Mouse (Mus musculus): ENCODE measurements around the gene Map1s. TPM values are rescaled to one million over a fixed set of nuclear protein-coding genes. Genes with fewer than 3 reads are reported as not detected.

The Map1s gene
- polyA plus RNA-seq, 1 experiment from 2014 or later = 61.4 TPM

GRCm38 (mm10) chr8:70905463-70905830, 285 bp upstream of the Map1s start:
- Histone ChIP-seq H3K27ac (peak overlapping the region; percentile 89; the same call in 1 of the 2 replicates), H3K27me3 (peaks cover 28% of the 10 kb centered on the region), H3K4me2 (peak overlapping the region; percentile 94), H3K9ac (peak overlapping the region; percentile 94), H3K4me1 (peaks cover 22% of the 10 kb centered on the region), H3K36me3 (replicated peaks) (no peaks in the 10 kb centered on the region; the same call in 1 of the 2 replicates), H3K9me3 (no peaks in the 10 kb centered on the region), H3K4me3 (replicated peaks) (peak overlapping the region; percentile 92)
- 18% methylated on average over 8 of the region's 8 CpGs for WGBS
- ATAC-seq (ENCODE audit: low FRiP score) = peak; percentile 42

DNA sequence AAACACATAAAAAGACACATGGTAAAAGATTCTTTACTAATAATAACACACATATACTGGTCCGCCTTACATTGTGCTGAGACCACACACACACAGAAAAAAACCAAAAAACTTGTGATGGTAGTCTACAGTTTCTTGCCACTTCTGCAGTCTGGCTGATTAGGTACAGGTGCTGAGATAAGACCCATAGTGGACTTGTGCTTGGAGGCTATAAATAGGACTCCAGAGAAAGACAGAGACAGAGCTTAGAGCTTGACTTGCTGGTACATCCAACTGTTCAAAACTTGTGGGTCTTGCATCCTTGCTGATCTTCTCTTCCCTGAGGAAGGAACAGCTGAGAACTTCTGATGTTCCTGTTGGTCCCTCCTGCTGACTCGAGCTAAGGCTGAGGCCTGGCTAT, 1.8 kb downstream of the Map1s start:
- Histone ChIP-seq H3K9ac (no peak overlapping the region), H3K27ac (no peak overlapping the region), H3K4me1 (peaks cover 22% of the 10 kb centered on the region), H3K36me3 (replicated peaks) (peaks cover 20% of the 10 kb centered on the region), H3K9me3 (no peaks in the 10 kb centered on the region), H3K4me2 (no peak overlapping the region), H3K27me3 (peaks cover 21% of the 10 kb centered on the region), H3K4me3 (replicated peaks) (no peak overlapping the region)
- 99% methylated on average over 2 of the region's 2 CpGs for WGBS
- no peak for ATAC-seq (ENCODE audit: low FRiP score)

DNA sequence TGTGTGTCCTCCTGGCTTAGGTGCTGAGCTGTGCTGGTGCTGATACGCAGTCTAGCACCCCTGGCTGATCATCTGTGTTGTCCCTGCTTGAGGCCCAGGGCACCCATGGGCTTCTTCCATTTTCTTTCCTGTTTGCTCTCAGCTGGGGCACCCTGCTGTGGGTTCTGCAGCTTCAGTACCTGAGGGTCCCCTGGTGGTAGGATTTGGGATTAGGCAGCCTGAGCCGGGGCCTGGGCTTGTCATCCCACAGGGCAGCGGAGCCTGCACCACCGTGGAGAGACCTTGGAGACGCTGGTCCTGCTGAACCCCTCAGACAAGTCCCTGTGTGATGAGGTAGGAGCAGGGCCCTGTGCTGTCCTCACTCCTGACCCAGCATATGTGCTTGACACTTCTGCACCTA, 5.9 kb downstream of the Map1s start:
- Histone ChIP-seq H3K27ac (no peak overlapping the region), H3K4me2 (no peak overlapping the region), H3K36me3 (replicated peaks) (peaks cover 61% of the 10 kb centered on the region), H3K9me3 (no peaks in the 10 kb centered on the region), H3K4me1 (peaks cover 12% of the 10 kb centered on the region), H3K4me3 (replicated peaks) (no peak overlapping the region), H3K27me3 (no peaks in the 10 kb centered on the region), H3K9ac (no peak overlapping the region)
- no peak for ATAC-seq (ENCODE audit: low FRiP score)
- WGBS = 72% methylated on average over 5 of the region's 5 CpGs

GRCm38 (mm10) chr8:70912955-70913354, 7.2 kb downstream of the Map1s start:
- ATAC-seq (ENCODE audit: low FRiP score) = no peak
- whole genome bisulfite sequencing = 94% methylated on average over 30 of the region's 30 CpGs
- Histone ChIP-seq H3K27ac (no peak overlapping the region), H3K4me2 (no peak overlapping the region), H3K27me3 (no peaks in the 10 kb centered on the region), H3K36me3 (replicated peaks) (peaks cover 74% of the 10 kb centered on the region), H3K9me3 (no peaks in the 10 kb centered on the region), H3K4me1 (peaks cover 1% of the 10 kb centered on the region; the same call in 1 of the 2 replicates), H3K9ac (no peak overlapping the region), H3K4me3 (replicated peaks) (no peak overlapping the region)

DNA sequence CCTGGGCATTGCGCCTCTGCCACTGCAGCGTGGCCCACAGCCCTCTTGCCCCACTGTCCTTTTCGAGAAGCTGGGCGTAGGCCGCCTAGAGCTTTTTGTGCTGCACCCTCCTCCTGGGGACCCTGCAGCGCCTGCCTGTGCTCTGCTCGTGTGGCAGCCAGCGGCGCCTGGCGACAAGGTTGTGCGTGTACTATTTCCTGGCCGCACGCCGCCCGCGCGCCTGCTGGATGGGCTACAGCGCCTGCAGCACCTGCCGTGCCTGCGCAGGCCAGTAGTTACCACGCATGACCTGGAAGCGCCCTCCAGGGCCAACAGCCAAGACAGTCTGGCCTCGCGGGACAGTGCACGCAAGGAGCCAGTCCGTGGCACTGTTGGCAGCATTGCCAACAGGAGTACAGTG, 7.8 kb downstream of the Map1s start:
- no peak overlapping the region for H3K4me3 ChIP-seq (replicated peaks)
- H3K27ac ChIP-seq = no peak overlapping the region
- no peak overlapping the region for H3K4me2 ChIP-seq
- H3K9ac ChIP-seq = no peak overlapping the region
- H3K36me3 ChIP-seq (replicated peaks) = peaks cover 79% of the 10 kb centered on the region
- WGBS = 94% methylated on average over 26 of the region's 26 CpGs
- no peaks in the 10 kb centered on the region for H3K9me3 ChIP-seq
- H3K27me3 ChIP-seq = no peaks in the 10 kb centered on the region
- no peak for ATAC-seq (ENCODE audit: low FRiP score)
- no peaks in the 10 kb centered on the region for H3K4me1 ChIP-seq

DNA sequence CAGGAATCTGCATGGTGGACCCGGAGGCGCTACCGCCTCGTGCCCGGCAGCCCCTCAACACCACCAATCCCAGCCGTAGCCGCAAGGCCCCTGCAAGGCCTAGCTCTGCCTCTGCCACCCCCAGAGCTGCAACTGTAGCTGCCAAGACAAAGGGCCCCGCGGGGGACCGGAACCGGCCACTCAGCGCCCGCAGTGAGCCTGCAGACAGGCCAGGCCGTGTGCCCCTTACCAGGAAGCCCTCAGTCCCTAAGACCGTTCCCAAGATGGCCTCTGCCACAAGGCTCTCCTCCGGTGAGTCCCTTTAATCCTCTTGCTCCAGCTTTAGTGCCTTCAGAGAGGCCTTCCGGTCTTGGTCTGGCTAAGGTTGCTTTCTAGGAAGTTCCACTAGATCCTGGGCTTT, 9.0 kb downstream of the Map1s start:
- H3K4me3 ChIP-seq (replicated peaks) = no peak overlapping the region
- WGBS = 96% methylated on average over 17 of the region's 17 CpGs
- ATAC-seq (ENCODE audit: low FRiP score) = no peak
- H3K4me2 ChIP-seq = no peak overlapping the region
- H3K9me3 ChIP-seq = no peaks in the 10 kb centered on the region
- no peak overlapping the region for H3K27ac ChIP-seq
- H3K36me3 ChIP-seq (replicated peaks) = peaks cover 90% of the 10 kb centered on the region
- H3K27me3 ChIP-seq = no peaks in the 10 kb centered on the region
- no peak overlapping the region for H3K9ac ChIP-seq
- no peaks in the 10 kb centered on the region for H3K4me1 ChIP-seq

- H3K36me3 ChIP-seq (replicated peaks) = peaks cover 52% of the 10 kb centered on the region
- no peak for ATAC-seq (ENCODE audit: low FRiP score)
These were observed 14.6 kb downstream of the Map1s start for GRCm38 (mm10) chr8:70920049-70920922.

GRCm38 (mm10) chr8:70924151-70924550, 18.4 kb downstream of the Map1s start:
- Histone ChIP-seq H3K9me3 (no peaks in the 10 kb centered on the region), H3K9ac (no peak overlapping the region), H3K27me3 (no peaks in the 10 kb centered on the region), H3K4me1 (no peaks in the 10 kb centered on the region), H3K4me3 (replicated peaks) (no peak overlapping the region), H3K27ac (no peak overlapping the region), H3K36me3 (replicated peaks) (peaks cover 15% of the 10 kb centered on the region), H3K4me2 (no peak overlapping the region)
- WGBS = 92% methylated on average over 4 of the region's 4 CpGs
- ATAC-seq (ENCODE audit: low FRiP score) = no peak

More at GRCm38 (mm10) chr8:70920049-70920922, 14.6 kb downstream of the Map1s start:
- no peak overlapping the region for H3K27ac ChIP-seq
- no peaks in the 10 kb centered on the region for H3K27me3 ChIP-seq
- H3K4me2 ChIP-seq = no peak overlapping the region
- H3K4me1 ChIP-seq = no peaks in the 10 kb centered on the region
- H3K9me3 ChIP-seq = no peaks in the 10 kb centered on the region
- 87% methylated on average over 9 of the region's 9 CpGs for WGBS
- H3K9ac ChIP-seq = no peak overlapping the region
- no peak overlapping the region for H3K4me3 ChIP-seq (replicated peaks)

- H3K4me1 ChIP-seq = no peaks in the 10 kb centered on the region
- H3K27ac ChIP-seq = no peak overlapping the region
- no peaks in the 10 kb centered on the region for H3K27me3 ChIP-seq
- H3K9ac ChIP-seq = no peak overlapping the region
- H3K36me3 ChIP-seq (replicated peaks) = peaks cover 6% of the 10 kb centered on the region; the same call in 1 of the 2 replicates
- no peak overlapping the region for H3K4me3 ChIP-seq (replicated peaks)
- 95% methylated on average over 4 of the region's 4 CpGs for WGBS
- no peak for ATAC-seq (ENCODE audit: low FRiP score)
- no peaks in the 10 kb centered on the region for H3K9me3 ChIP-seq
- H3K4me2 ChIP-seq = no peak overlapping the region
These were observed 20.0 kb downstream of the Map1s start for GRCm38 (mm10) chr8:70925754-70926153.

- H3K27me3 ChIP-seq = no peaks in the 10 kb centered on the region
- ATAC-seq (ENCODE audit: low FRiP score) = no peak
- peaks cover 1% of the 10 kb centered on the region; the same call in 1 of the 2 replicates for H3K36me3 ChIP-seq (replicated peaks)
- H3K9ac ChIP-seq = no peak overlapping the region
- no peaks in the 10 kb centered on the region for H3K9me3 ChIP-seq
- 82% methylated on average over 5 of the region's 5 CpGs for WGBS
- H3K27ac ChIP-seq = no peak overlapping the region
- no peak overlapping the region for H3K4me2 ChIP-seq
- no peaks in the 10 kb centered on the region for H3K4me1 ChIP-seq
- no peak overlapping the region for H3K4me3 ChIP-seq (replicated peaks)
These were observed 20.7 kb downstream of the Map1s start for GRCm38 (mm10) chr8:70926396-70926795.

DNA sequence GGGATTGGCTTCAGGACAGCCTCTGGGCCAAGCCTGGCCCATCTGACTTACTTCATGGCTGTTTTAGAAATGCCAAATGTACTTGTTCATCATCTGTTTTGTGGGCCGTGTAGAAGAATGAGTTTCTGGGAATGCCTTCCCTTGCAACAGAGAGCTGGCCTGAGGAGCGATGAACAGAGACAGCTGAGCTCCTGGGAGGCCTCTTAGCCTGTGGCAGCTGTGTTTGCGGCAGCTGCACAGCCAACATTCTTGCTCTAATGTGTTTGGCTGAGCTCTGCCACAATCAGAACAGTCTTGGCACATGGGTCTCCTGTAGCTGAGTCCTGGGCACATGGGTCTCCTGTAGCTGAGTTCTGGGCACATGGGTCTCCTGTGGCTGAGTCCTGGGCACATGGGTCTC, 22.4 kb downstream of the Map1s start:
- H3K4me3 ChIP-seq (replicated peaks) = no peak overlapping the region
- H3K36me3 ChIP-seq (replicated peaks) = peaks cover 7% of the 10 kb centered on the region; the same call in 1 of the 2 replicates
- H3K9me3 ChIP-seq = no peaks in the 10 kb centered on the region
- WGBS = 92% methylated on average over 3 of the region's 3 CpGs
- no peak overlapping the region for H3K4me2 ChIP-seq
- H3K27me3 ChIP-seq = no peaks in the 10 kb centered on the region
- H3K27ac ChIP-seq = no peak overlapping the region
- no peak for ATAC-seq (ENCODE audit: low FRiP score)
- H3K9ac ChIP-seq = no peak overlapping the region
- no peaks in the 10 kb centered on the region for H3K4me1 ChIP-seq

DNA sequence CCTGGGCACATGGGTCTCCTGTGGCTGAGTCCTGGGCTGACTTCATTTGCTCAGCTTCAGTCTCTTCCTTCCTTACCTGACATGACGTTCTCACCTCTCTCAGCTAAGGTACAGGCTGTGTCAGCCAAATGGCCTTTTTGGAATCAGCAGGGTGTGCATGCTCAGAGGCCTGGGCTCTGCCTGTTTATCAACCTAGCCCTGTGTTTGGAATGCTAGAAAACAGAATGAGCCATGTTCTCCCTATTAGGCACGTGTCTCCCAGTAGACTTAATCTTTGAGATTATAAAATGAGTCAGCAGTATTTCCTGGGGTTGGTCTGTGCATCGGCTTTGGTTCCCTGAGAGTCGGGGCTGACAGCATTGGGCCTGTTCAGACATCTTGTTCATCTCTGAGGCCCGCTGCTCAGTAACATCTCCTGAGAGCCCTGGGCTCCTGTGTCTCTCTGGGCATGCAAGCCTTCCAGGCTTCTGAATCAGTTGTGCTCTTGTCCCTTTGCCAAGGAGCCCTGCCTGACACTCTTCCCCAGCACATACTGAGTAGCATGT, 23.1 kb downstream of the Map1s start:
- Histone ChIP-seq H3K4me3 (replicated peaks) (no peak overlapping the region), H3K9ac (no peak overlapping the region), H3K27ac (no peak overlapping the region), H3K4me2 (no peak overlapping the region), H3K4me1 (no peaks in the 10 kb centered on the region), H3K9me3 (no peaks in the 10 kb centered on the region), H3K36me3 (replicated peaks) (peaks cover 8% of the 10 kb centered on the region; the same call in 1 of the 2 replicates), H3K27me3 (no peaks in the 10 kb centered on the region)
- ATAC-seq (ENCODE audit: low FRiP score) = no peak
- 88% methylated on average over 5 of the region's 5 CpGs for WGBS

DNA sequence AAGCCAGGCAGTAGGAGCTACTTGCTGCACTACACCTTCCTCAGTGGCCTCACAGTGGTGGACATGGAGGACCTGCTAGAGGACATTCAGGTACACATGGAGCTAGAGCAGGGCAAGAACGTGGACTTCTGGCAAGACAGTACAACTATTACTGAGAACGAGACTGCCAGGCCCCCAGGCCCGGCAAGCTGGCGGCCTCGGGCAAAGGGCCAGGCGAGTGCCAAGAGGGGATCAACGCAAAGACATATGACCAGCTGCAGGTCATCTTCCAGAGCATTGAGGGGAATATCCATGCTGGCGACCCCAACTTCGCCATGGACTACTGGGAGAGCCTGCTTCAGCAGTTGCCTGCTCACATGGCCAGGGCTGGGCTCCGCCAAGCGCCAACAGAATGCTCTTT, 26.0 kb downstream of the Map1s start:
- 95% methylated on average over 11 of the region's 11 CpGs for WGBS

More for the DNA sequence above, 26.0 kb downstream of the Map1s start:
- Histone ChIP-seq H3K9ac (no peak overlapping the region), H3K9me3 (no peaks in the 10 kb centered on the region), H3K4me2 (no peak overlapping the region), H3K4me3 (replicated peaks) (no peak overlapping the region), H3K4me1 (no peaks in the 10 kb centered on the region), H3K27ac (no peak overlapping the region), H3K27me3 (no peaks in the 10 kb centered on the region), H3K36me3 (replicated peaks) (peaks cover 8% of the 10 kb centered on the region; the same call in 1 of the 2 replicates)
- no peak for ATAC-seq (ENCODE audit: low FRiP score)

Data from forebrain, embryonic 12.5 days (tissue).